Mouse (Mus musculus): Measurements from ENCODE around the gene Tiam1. TPM values are rescaled to one million over a fixed set of nuclear protein-coding genes. Genes with fewer than 3 reads are reported as not detected.
A peak's percentile ranks its signal among the peaks of the same experiment; 100 is the strongest.

The Tiam1 gene
- polyA plus RNA-seq, 1 experiment: 10.1 TPM

DNA sequence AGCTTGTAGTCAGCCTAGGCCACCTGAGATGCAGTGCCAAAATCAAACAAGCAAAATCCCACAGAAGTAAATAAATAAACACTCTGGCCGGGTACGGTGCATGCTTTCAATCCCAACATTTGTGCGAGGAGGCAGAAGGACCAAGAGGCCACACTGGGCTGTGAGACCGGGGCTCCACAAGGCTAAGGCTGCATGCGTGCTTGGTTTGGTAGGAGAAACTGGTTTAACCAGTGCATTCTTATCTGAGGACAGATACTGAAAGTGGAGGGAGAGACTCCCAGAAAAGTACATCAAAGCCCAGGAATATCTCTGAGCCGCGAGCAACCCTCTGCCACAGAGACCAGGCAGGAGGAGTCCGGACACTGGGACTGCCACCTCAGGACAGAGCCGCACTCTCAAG, 5.8 kb upstream of the Tiam1 start:
- peaks cover 10% of the 10 kb centered on the region for H3K27me3 ChIP-seq (replicated peaks)
- peaks cover 4% of the 10 kb centered on the region; the same call in 1 of the 2 replicates for H3K9me3 ChIP-seq
- H3K4me1 ChIP-seq: peaks cover 28% of the 10 kb centered on the region
- no peaks in the 10 kb centered on the region for H3K36me3 ChIP-seq (replicated peaks; ENCODE audit: low read length)
- H3K4me3 ChIP-seq (replicated peaks): no peak overlapping the region
- TF ChIP-seq GATA1 (IDR thresholded peaks at IDR 0.05; ENCODE audit: borderline replicate concordance, low read length) (no peak), FLI1 (IDR thresholded peaks at IDR 0.05; ENCODE audit: low read length) (no peak)

DNA sequence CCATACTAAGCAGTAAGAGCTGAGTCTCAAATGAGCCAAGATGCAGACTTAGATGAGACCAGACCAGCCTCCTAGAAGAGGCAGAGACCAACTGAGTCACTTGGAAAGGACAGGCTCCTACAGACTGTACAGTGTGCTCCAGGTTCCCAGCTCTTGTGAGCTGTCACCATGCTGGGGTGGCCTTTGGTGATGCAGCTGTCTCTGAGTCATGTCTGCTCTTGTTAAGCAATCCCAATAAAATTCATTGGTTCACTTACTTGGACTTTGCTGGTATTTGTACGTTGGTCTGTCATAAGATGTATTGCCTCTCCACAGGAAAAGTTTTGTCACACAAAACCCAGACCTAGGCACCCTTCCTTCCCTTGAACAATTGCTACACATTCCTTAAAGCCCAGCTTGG, 1.7 kb upstream of the Tiam1 start:
- Histone ChIP-seq H3K9me3 (peaks cover 4% of the 10 kb centered on the region; the same call in 1 of the 2 replicates), H3K4me3 (replicated peaks) (no peak overlapping the region), H3K4me1 (peaks cover 39% of the 10 kb centered on the region), H3K36me3 (replicated peaks; ENCODE audit: low read length) (no peaks in the 10 kb centered on the region), H3K27me3 (replicated peaks) (peaks cover 14% of the 10 kb centered on the region)
- no peak for TF ChIP-seq GATA1 (IDR thresholded peaks at IDR 0.05; ENCODE audit: borderline replicate concordance, low read length)
- TF ChIP-seq FLI1 (IDR thresholded peaks at IDR 0.05; ENCODE audit: low read length): no peak

DNA sequence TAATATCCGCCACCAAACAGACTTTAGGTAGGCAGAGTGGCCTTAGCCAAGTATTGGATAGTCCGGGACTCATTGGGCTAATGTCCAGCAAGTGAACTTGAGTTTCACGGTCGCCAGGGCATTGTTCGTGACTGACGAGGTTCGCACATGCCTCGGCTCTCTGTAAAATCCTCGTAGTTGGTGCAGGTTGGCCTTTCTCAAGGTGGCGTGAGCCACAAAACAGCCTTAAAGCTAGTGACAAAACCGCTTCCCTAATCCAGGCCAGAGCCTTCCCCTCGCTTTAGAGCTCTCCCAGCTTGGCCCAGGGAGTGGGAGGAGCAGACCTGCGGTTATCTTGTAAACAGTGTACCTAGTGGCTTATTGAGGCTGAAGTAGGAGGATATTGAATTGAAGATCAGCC, 972 bp upstream of the Tiam1 start:
- TF ChIP-seq GATA1 (IDR thresholded peaks at IDR 0.05; ENCODE audit: borderline replicate concordance, low read length): no peak
- no peak for TF ChIP-seq FLI1 (IDR thresholded peaks at IDR 0.05; ENCODE audit: low read length)
- H3K36me3 ChIP-seq (replicated peaks; ENCODE audit: low read length): no peaks in the 10 kb centered on the region
- peak overlapping the region; percentile 97 for H3K4me3 ChIP-seq (replicated peaks)

DNA sequence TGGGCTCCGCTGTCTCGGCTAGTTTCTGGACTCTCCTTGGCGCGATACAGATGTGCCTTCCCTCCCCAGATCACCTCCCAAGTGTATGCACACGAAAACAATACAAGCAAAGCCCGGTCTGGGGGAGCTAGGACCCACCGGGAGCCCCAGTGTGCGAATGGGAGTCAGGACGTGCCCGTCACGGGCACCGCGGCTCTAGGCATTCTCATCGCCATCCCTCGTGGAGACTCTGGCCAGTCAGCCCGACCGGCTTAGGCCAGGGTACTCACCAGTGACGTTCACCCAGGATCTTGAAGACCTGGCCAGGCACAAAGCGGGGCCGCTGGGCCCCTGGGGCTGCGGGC, 181 bp downstream of the Tiam1 start:
- Histone ChIP-seq H3K36me3 (replicated peaks; ENCODE audit: low read length) (no peaks in the 10 kb centered on the region), H3K9me3 (peaks cover 4% of the 10 kb centered on the region; the same call in 1 of the 2 replicates), H3K4me3 (replicated peaks) (peak overlapping the region; percentile 97), H3K27me3 (replicated peaks) (peaks cover 10% of the 10 kb centered on the region), H3K4me1 (peaks cover 41% of the 10 kb centered on the region)
- TF ChIP-seq GATA1 (IDR thresholded peaks at IDR 0.05; ENCODE audit: borderline replicate concordance, low read length) (no peak), FLI1 (IDR thresholded peaks at IDR 0.05; ENCODE audit: low read length) (no peak)

More for the DNA sequence above, 972 bp upstream of the Tiam1 start:
- H3K27me3 ChIP-seq (replicated peaks): peaks cover 11% of the 10 kb centered on the region
- peaks cover 4% of the 10 kb centered on the region; the same call in 1 of the 2 replicates for H3K9me3 ChIP-seq
- H3K4me1 ChIP-seq: peaks cover 40% of the 10 kb centered on the region

DNA sequence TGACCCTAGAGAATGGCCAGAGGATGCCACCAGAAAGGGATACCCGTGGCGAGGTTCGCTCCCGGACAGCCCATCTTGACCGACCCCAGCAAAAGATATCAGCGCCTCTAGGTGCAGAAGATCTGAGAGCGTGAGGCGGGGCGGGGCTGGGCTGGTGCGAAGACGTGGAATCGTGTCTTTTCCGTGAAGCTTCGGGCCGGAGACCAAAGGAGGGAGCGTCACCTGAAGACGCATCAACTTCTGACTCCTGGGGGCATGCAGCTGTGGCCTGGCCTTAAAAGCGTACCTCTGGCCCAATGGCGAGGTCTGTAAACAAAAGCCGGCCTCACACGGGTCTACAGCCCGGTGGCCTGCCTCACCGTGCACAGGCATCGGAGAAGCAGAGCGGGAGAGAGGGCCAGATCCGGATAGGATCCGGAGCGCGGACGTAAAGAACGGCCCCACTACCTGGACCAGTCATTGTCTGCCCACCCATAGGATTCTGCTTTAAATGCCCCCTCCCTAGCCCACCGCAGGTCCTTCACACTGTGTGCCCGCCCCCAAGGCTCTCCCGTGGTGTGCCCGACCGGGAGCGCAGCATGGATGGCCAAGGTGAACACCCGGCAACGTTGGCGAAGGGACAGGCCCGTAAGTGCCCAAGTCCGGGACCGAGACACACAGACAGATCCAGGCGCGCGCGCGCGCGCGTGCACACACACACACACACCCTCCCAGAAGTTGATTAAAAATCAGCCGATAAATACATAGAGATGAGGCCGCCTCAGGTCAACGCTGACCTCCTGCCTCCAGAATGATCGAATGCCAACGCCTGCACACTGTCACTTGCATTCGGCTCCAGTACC, 774 bp downstream of the Tiam1 start:
- no peak for TF ChIP-seq FLI1 (IDR thresholded peaks at IDR 0.05; ENCODE audit: low read length)
- no peak for TF ChIP-seq GATA1 (IDR thresholded peaks at IDR 0.05; ENCODE audit: borderline replicate concordance, low read length)

DNA sequence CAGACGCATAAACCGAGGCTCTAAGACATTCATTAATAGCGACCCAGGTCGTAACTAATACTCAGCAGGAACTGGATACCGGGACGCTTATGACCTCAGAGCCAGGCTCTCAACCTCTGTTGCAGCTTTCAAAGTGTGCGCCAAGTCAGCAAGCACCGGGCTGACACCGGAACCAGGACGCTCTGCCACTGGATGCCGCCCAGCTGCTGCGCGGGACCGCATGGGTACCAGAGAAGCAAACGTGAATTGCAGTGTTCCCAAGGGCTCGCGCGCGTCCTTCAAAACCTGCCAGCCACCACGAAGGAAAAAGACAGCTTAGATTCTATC, 1.4 kb downstream of the Tiam1 start:
- Histone ChIP-seq H3K9me3 (peaks cover 9% of the 10 kb centered on the region; the same call in 1 of the 2 replicates), H3K27me3 (replicated peaks) (peaks cover 10% of the 10 kb centered on the region), H3K4me3 (replicated peaks) (peak overlapping the region; percentile 97), H3K36me3 (replicated peaks; ENCODE audit: low read length) (peaks cover 10% of the 10 kb centered on the region), H3K4me1 (peaks cover 52% of the 10 kb centered on the region)
- TF ChIP-seq FLI1 (IDR thresholded peaks at IDR 0.05; ENCODE audit: low read length) (no peak), GATA1 (IDR thresholded peaks at IDR 0.05; ENCODE audit: borderline replicate concordance, low read length) (no peak)

More for the DNA sequence above, 774 bp downstream of the Tiam1 start:
- peaks cover 4% of the 10 kb centered on the region for H3K36me3 ChIP-seq (replicated peaks; ENCODE audit: low read length)
- H3K4me3 ChIP-seq (replicated peaks): peak overlapping the region; percentile 97
- H3K9me3 ChIP-seq: peaks cover 4% of the 10 kb centered on the region; the same call in 1 of the 2 replicates
- peaks cover 47% of the 10 kb centered on the region for H3K4me1 ChIP-seq
- peaks cover 10% of the 10 kb centered on the region for H3K27me3 ChIP-seq (replicated peaks)

DNA sequence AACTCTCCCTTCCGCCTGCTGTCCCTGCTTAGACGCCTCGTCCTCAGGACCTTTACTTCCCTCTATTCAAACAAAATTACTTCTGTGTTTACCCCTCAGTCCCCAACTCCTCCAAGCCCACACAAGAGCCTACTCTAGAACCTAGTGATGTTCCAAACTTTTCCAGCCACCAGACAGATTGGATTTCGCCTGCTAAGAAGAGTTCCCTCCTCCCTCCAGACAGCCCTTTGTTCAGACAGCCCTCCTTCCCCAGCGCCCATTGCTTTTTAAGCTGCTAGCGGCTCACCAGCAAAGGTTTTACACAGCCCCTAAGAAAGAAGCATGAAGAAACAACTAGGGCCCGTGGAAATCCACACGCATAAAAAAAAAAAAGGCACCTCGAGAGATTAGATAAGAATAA, 2.0 kb downstream of the Tiam1 start:
- Histone ChIP-seq H3K4me3 (replicated peaks) (no peak overlapping the region), H3K36me3 (replicated peaks; ENCODE audit: low read length) (peaks cover 11% of the 10 kb centered on the region), H3K9me3 (peaks cover 9% of the 10 kb centered on the region; the same call in 1 of the 2 replicates), H3K4me1 (peaks cover 52% of the 10 kb centered on the region), H3K27me3 (replicated peaks) (peaks cover 10% of the 10 kb centered on the region)
- no peak for TF ChIP-seq FLI1 (IDR thresholded peaks at IDR 0.05; ENCODE audit: low read length)

DNA sequence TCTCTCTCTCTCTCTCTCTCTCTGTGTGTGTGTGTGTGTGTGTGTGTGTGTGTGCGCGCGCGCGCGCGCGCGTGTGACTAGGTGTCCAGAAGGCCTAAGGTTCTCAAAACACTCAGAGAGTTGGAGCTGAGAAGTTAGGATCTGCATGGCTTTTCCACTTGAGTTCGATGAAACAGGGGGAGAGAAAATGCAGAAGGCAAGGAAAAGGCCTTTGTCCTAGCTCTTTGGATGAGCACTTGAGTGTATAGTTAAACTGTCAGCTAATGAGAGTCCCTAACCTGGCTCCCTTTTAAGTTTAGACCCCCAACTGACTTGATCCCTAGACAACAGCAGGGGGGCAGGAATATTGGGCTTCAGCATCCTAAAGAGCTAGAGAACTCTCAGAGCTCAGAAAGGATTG, 3.0 kb downstream of the Tiam1 start:
- Histone ChIP-seq H3K4me1 (peaks cover 52% of the 10 kb centered on the region), H3K27me3 (replicated peaks) (peaks cover 10% of the 10 kb centered on the region), H3K36me3 (replicated peaks; ENCODE audit: low read length) (peaks cover 19% of the 10 kb centered on the region), H3K4me3 (replicated peaks) (no peak overlapping the region), H3K9me3 (peaks cover 9% of the 10 kb centered on the region; the same call in 1 of the 2 replicates)
- no peak for TF ChIP-seq FLI1 (IDR thresholded peaks at IDR 0.05; ENCODE audit: low read length)

DNA sequence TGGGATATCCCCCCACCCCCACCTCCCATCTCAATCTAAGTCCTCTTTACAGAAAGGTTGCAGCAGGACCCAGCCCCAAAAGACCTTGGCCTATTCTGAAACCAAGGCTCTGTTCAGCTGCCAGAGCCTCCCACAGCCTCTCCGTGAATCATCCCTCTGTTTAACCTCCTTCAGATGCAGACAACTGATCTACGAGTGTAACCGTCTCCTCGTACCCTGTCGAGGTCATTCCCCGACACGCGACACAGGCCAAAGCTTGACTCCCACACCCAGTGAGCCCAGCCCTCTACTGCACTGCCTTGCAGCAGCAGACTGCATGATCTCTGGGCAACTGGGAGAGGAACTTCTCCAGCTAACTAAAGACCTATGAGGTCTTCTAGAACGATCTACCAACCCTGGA, 3.9 kb downstream of the Tiam1 start:
- peaks cover 5% of the 10 kb centered on the region; the same call in 1 of the 2 replicates for H3K9me3 ChIP-seq
- H3K27me3 ChIP-seq (replicated peaks): peaks cover 10% of the 10 kb centered on the region
- H3K4me3 ChIP-seq (replicated peaks): no peak overlapping the region
- TF ChIP-seq FLI1 (IDR thresholded peaks at IDR 0.05; ENCODE audit: low read length): no peak
- TF ChIP-seq GATA1 (IDR thresholded peaks at IDR 0.05; ENCODE audit: borderline replicate concordance, low read length): no peak
- peaks cover 52% of the 10 kb centered on the region for H3K4me1 ChIP-seq
- peaks cover 20% of the 10 kb centered on the region for H3K36me3 ChIP-seq (replicated peaks; ENCODE audit: low read length)

DNA sequence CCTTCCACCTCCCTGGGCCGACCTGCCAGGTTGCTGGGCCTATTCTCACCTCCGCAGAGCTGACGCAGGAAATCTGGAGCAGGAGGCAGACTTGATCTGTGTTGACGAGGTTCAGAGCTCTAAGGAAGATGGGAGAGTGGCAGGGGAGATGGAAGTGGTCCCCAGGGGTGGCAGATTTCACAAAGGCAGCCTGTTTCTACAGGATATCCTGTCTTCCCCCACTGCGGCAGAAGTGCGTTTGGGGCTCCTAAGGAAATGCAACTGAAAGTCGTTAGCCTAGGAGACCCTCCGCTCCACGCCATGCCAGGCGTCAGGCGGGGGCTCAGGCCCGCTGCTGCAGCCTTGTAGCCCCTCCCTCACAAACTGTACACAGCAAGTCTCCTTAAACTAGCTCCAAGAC, 5.4 kb downstream of the Tiam1 start:
- TF ChIP-seq FLI1 (IDR thresholded peaks at IDR 0.05; ENCODE audit: low read length) (no peak), GATA1 (IDR thresholded peaks at IDR 0.05; ENCODE audit: borderline replicate concordance, low read length) (no peak)
- Histone ChIP-seq H3K4me3 (replicated peaks) (peak overlapping the region; percentile 24), H3K27me3 (replicated peaks) (peaks cover 10% of the 10 kb centered on the region), H3K9me3 (0 out of 2 replicates have a peak, but pooled peaks cover 5% of the 10 kb centered on the region), H3K4me1 (peaks cover 43% of the 10 kb centered on the region), H3K36me3 (replicated peaks; ENCODE audit: low read length) (peaks cover 20% of the 10 kb centered on the region)

Measured in megakaryocyte, embryonic 14.5 days (primary cell).